Mouse (Mus musculus) cerebellum, postnatal 25 days (tissue): ENCODE results near the gene Pspc1.

Source experiments
- DNase-seq, 2 experiments: peaks; one replicate each; pipeline ENCODE4 v3.0.0; 2021; ENCODE audit warnings: mixed read lengths in 2 of 2

The Pspc1 gene

GRCm38 (mm10) chr14:56695495-56695894 lies 82.6 kb downstream of the Pspc1 start:
- DNase-seq = no peak

GRCm38 (mm10) chr14:56689766-56690165 lies 88.3 kb downstream of the Pspc1 start:
- no peak for DNase-seq

GRCm38 (mm10) chr14:56689116-56689515 lies 89.0 kb downstream of the Pspc1 start:
- no peak for DNase-seq

- no peak for DNase-seq
Measured at GRCm38 (mm10) chr14:56685426-56685825, 92.7 kb downstream of the Pspc1 start.
